Mouse (Mus musculus): ENCODE measurements around the gene Itga2.

The Itga2 gene

DNA sequence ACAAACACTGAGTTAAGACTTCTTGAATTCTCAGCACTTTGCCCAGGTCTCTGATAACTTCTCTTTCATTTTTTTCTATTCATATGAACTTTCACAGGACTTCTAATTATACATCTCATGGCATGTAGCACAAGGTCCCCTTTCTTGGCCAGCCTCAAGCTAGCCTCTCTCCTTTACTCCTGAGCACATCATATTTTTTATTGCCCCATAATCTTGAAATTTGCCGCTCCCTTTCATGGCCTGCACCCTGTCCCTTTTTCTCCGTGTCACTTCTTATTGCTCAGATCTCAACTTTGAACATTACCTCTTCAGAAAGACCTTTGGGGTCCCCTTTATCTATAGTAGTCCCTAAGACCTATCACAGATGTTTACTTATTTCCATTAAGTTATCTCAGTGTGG is 109.0 kb downstream of the Itga2 start:
- DNase-seq (ENCODE audit: low spot score in 2 of 2) = no peak

DNA sequence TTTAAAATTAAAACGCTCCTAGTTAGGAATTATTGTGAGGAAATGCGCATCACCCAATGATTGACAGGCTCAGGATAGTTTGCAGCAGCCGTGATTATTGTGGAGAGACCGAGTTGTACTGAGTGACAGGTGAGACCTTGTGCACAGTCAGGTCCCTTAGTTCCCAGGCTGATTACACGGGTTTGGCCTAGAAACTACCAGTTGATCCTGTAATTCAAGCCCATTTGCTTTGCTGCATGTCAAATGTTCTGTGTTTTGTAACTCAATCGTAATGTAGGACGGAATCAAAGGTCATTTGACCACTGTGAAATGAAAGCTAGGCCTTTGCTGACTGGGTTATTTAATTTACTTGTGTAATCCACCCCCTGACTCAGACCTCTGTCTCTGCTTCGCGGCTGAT is 113.4 kb downstream of the Itga2 start:
- DNase-seq (ENCODE audit: low spot score in 2 of 2) = no peak

GRCm38 (mm10) chr13:114817751-114818360 is 114.0 kb downstream of the Itga2 start, which contains the start of gene Mocs2:
Gene Mocs2, plus strand, starts transcription at chr13:114818236.
- peak; percentile 86 to 90 for DNase-seq (ENCODE audit: low spot score in 2 of 2)

GRCm38 (mm10) chr13:114809624-114810210 is 122.2 kb downstream of the Itga2 start:
- no peak for DNase-seq (ENCODE audit: low spot score in 2 of 2)

GRCm38 (mm10) chr13:114802971-114803370 is 128.9 kb downstream of the Itga2 start:
- no peak for DNase-seq (ENCODE audit: low spot score in 2 of 2)

DNA sequence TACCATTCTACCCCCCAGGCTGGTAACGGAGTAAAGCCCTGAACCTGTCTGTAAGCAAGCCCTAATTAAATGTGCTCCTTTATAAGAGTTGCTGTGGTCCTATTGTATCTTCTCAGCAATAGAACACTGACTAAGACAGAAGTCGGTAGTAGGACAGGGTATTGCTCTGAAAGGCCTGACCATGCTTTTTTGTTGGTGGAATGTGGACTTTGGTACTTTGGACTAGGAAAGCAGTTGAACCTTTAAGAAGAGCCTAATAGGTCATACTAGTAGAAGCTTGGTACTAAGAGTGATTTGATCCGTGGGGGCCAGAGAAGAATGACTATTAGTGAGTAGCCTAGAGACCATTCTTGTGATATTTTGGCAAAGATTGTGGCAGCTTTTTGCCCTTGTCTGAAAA is 130.0 kb downstream of the Itga2 start:
- DNase-seq (ENCODE audit: low spot score in 2 of 2) = no peak

- peak; percentile 62 to 83 for DNase-seq (ENCODE audit: low spot score in 2 of 2)
Observed at GRCm38 (mm10) chr13:114793250-114794030, 138.5 kb downstream of the Itga2 start.

GRCm38 (mm10) chr13:114791511-114791910 is 140.4 kb downstream of the Itga2 start:
- peak in 1 of 2 experiments; percentile 13 for DNase-seq (ENCODE audit: low spot score in 2 of 2)
